Mouse (Mus musculus): ENCODE data around the gene Cox14. TPM values are rescaled to one million over a fixed set of nuclear protein-coding genes. Genes with fewer than 3 reads are reported as not detected.
"Not testable (repeated sequence)": the region's sequence is repeated elsewhere in the genome, so short reads cannot be mapped to it uniquely, and the experiment has no call there.

The Cox14 gene
- polyA plus RNA-seq, 1 experiment = 269 TPM

DNA sequence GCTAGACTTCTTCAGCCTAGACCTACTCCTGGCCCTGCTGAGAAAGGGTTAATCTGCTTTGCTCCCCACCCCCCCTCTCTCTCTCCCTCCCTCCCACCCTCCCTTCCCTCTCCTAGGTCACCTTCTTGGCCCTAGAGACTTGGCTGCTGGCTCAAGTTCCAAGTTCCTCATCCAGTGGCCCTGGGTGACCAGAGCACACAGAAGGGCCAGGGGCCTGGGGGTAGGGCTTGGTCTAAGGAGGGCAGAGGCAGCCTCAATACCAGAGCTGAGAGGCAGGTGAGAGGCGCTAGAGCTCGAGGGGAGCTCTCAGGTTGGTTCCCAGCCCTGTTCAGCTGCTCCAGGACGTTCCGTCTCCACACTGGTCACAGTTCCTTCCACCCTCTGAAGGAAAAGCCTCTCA is 34.5 kb upstream of the Cox14 start:
- no peak overlapping the region for H3K4me3 ChIP-seq (ENCODE audit: insufficient read depth, low read depth, low read length)
- no peak overlapping the region for H3K27ac ChIP-seq (ENCODE audit: insufficient read depth, low read depth, low read length)
- TF ChIP-seq CTCF (conservative IDR thresholded peaks at IDR 0.05; ENCODE audit: insufficient read depth, insufficient read length, low read depth, low read length) = no peak
- no peak for TF ChIP-seq POLR2A (IDR thresholded peaks at IDR 0.05; ENCODE audit: low read depth, low read length)
- 42% methylated on average over 4 of the region's 4 CpGs for WGBS
- no peaks in the 10 kb centered on the region for H3K27me3 ChIP-seq (replicated peaks; ENCODE audit: control insufficient read depth, insufficient read depth, low read length)
- no peaks in the 10 kb centered on the region for H3K36me3 ChIP-seq (ENCODE audit: control insufficient read depth, insufficient read depth, low read length)
- DNase-seq = no peak
- H3K4me1 ChIP-seq (ENCODE audit: control insufficient read depth, insufficient read depth, low read length) = no peaks in the 10 kb centered on the region

DNA sequence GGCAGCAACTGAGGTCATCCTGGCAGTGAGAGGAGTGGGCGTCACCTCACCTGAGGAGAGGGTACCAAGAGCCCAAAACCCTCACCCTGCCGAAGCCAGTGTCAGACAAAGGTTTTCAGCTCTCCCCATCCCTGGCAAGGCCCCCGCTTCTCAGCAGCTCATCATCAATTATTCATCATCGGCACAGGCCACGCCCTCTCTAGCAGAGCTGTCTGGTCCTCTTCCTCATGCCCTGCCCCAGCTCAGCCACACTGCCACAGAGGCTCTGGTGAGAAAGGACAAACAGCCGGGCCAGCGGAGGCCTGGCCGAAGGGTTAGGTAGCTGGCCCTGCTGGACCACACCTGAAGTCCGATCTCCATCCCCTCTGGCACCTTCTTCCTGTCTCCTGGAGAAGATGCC is 33.4 kb upstream of the Cox14 start:
- Histone ChIP-seq H3K27ac (ENCODE audit: insufficient read depth, low read depth, low read length) (no peak overlapping the region), H3K4me1 (ENCODE audit: control insufficient read depth, insufficient read depth, low read length) (no peaks in the 10 kb centered on the region), H3K4me3 (ENCODE audit: insufficient read depth, low read depth, low read length) (no peak overlapping the region), H3K36me3 (ENCODE audit: control insufficient read depth, insufficient read depth, low read length) (no peaks in the 10 kb centered on the region), H3K27me3 (replicated peaks; ENCODE audit: control insufficient read depth, insufficient read depth, low read length) (no peaks in the 10 kb centered on the region)
- 61% methylated on average over 9 of the region's 9 CpGs for WGBS
- no peak for DNase-seq
- TF ChIP-seq POLR2A (IDR thresholded peaks at IDR 0.05; ENCODE audit: low read depth, low read length) = no peak
- no peak for TF ChIP-seq CTCF (conservative IDR thresholded peaks at IDR 0.05; ENCODE audit: insufficient read depth, insufficient read length, low read depth, low read length)

DNA sequence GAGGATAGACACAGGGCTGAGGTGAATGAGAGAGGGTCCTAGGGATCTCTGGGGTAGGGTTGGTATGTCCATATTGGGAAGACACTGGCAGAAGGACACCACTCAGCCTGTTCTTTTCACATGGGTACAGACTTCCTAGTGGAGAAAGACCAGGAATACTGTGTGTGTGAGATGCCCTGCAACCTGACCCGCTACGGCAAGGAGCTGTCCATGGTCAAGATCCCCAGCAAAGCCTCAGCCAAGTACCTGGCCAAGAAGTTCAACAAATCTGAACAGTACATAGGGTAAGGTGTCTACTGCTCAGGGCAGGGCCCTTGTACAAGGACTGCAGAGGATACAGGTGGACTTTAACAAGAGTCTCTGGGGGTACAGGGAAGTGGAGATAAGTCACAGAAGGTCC is 28.1 kb upstream of the Cox14 start:
- Histone ChIP-seq H3K27ac (ENCODE audit: insufficient read depth, low read depth, low read length) (no peak overlapping the region), H3K36me3 (ENCODE audit: control insufficient read depth, insufficient read depth, low read length) (no peaks in the 10 kb centered on the region), H3K27me3 (replicated peaks; ENCODE audit: control insufficient read depth, insufficient read depth, low read length) (no peaks in the 10 kb centered on the region), H3K4me3 (ENCODE audit: insufficient read depth, low read depth, low read length) (no peak overlapping the region), H3K4me1 (ENCODE audit: control insufficient read depth, insufficient read depth, low read length) (peaks cover 8% of the 10 kb centered on the region; the same call in 1 of the 2 replicates)
- TF ChIP-seq POLR2A (IDR thresholded peaks at IDR 0.05; ENCODE audit: low read depth, low read length) (no peak), CTCF (conservative IDR thresholded peaks at IDR 0.05; ENCODE audit: insufficient read depth, insufficient read length, low read depth, low read length) (no peak)
- no peak for DNase-seq
- 20% methylated on average over 2 of the region's 2 CpGs for WGBS

DNA sequence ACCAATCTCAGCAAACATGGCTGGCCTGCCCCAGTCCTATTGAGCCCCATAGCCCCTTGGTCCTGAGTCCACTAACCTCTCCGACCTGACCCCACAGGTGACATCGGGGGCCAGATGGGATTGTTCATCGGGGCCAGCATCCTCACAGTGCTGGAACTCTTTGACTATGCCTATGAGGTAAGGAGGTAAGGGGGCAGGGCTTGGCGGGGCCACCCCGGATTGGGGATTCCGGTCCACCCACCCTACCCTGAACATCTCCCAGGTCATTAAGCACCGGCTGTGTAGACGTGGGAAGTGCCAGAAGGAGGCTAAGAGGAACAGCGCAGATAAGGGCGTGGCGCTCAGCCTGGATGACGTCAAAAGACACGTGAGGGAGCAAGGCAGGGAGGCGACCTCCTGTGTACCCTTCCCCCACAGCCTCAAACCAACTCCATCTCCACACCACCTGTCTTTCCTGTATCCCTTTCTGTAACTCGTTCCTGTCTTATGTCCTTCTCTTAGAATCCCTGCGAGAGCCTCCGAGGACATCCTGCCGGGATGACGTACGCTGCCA is 26.8 kb upstream of the Cox14 start:
- 33% methylated on average over 20 of the region's 20 CpGs for WGBS
- TF ChIP-seq CTCF (conservative IDR thresholded peaks at IDR 0.05; ENCODE audit: insufficient read depth, insufficient read length, low read depth, low read length) = no peak
- no peak for TF ChIP-seq POLR2A (IDR thresholded peaks at IDR 0.05; ENCODE audit: low read depth, low read length)
- DNase-seq = no peak

DNA sequence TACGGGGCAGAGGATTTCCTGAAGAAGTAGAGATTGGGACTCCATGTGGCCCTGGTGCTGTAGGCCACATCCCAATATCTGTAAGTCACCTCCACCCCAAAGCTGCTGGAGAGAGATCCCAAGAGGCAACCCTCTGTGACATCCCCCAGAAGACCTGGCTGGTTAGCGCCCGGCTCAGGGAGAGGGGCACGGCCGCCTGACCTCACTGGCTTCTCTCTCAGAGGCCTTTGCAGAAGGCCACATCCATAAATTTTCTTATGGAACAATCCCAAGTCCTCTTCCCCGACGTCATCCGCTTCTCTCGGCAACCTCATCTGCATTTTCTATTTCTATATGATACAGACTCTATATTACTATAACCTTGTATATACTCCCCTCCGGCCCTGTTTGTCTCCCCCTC is 25.7 kb upstream of the Cox14 start:
- H3K4me1 ChIP-seq (ENCODE audit: control insufficient read depth, insufficient read depth, low read length) = peaks cover 25% of the 10 kb centered on the region
- H3K36me3 ChIP-seq (ENCODE audit: control insufficient read depth, insufficient read depth, low read length) = no peaks in the 10 kb centered on the region
- TF ChIP-seq POLR2A (IDR thresholded peaks at IDR 0.05; ENCODE audit: low read depth, low read length) = no peak
- no peak for TF ChIP-seq CTCF (conservative IDR thresholded peaks at IDR 0.05; ENCODE audit: insufficient read depth, insufficient read length, low read depth, low read length)
- 70% methylated on average over 10 of the region's 10 CpGs for WGBS
- DNase-seq = no peak
- no peak overlapping the region for H3K27ac ChIP-seq (ENCODE audit: insufficient read depth, low read depth, low read length)
- H3K27me3 ChIP-seq (replicated peaks; ENCODE audit: control insufficient read depth, insufficient read depth, low read length) = no peaks in the 10 kb centered on the region
- no peak overlapping the region for H3K4me3 ChIP-seq (ENCODE audit: insufficient read depth, low read depth, low read length)

More for the DNA sequence above, 26.8 kb upstream of the Cox14 start:
- Histone ChIP-seq H3K36me3 (ENCODE audit: control insufficient read depth, insufficient read depth, low read length) (no peaks in the 10 kb centered on the region), H3K4me1 (ENCODE audit: control insufficient read depth, insufficient read depth, low read length) (peaks cover 18% of the 10 kb centered on the region), H3K27ac (ENCODE audit: insufficient read depth, low read depth, low read length) (no peak overlapping the region), H3K27me3 (replicated peaks; ENCODE audit: control insufficient read depth, insufficient read depth, low read length) (no peaks in the 10 kb centered on the region), H3K4me3 (ENCODE audit: insufficient read depth, low read depth, low read length) (no peak overlapping the region)

DNA sequence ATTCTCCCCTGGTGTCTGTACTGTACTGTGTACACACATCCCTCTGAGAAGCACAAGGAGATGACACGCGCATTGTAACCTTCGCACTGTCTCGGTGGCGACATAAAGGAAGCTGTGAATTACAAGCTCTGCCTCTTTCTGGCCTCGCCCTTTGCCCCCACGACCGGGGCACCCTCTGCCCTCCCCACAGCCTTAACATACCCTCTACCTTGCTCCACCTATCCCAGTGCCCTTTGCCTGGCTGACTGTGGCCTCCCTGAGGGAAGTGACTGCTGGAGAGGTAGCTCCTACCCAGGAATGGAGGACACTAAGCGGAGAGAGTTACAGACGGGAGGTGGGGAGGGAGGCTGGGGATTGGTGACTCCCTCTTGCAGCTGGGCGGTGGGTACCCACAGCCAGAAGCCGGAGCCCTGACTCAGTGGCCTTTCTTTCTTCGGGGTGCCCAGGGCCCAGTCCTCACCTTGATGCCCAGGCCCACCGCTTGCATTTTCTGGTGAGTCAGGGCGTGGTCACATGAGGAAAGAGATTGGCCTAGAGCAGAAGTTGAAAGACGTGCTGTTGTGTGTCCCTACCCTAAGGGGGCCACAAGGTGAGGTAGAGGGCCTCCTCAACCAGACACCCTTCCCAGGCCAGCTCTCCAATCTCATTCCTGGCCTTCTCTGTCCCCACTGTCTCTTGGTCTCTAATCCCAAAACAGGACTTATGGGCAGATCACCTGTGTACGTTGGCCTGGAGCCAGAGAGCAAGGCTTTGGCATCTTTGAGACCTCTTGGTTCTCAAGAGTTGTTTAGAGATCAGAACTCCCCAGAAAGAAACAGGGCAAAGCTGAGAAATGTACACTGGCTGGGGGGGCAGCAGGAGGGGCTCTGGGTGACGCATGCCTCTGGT is 25.0 kb upstream of the Cox14 start:
- no peak overlapping the region for H3K4me3 ChIP-seq (ENCODE audit: insufficient read depth, low read depth, low read length)

DNA sequence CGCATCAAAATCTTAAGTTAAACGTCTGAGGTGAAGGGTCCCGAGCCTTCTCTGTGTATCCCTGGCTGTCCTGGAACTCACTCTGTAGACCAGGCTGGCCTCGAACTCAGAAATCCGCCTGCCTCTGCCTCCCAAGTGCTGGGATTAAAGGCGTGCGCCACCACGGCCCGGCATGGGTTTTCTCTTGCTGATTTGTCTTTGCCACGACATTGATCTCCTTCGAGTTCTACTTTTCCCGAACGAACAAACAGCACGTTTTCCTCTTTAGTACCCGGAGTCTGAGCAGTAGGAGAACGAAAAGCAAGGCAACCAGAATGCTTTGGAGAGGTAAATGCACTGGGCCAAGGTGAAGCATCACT is 23.8 kb upstream of the Cox14 start:
- DNase-seq = not testable (repeated sequence)

More for the DNA sequence above, 25.0 kb upstream of the Cox14 start:
- TF ChIP-seq POLR2A (IDR thresholded peaks at IDR 0.05; ENCODE audit: low read depth, low read length) = no peak
- no peak for TF ChIP-seq CTCF (conservative IDR thresholded peaks at IDR 0.05; ENCODE audit: insufficient read depth, insufficient read length, low read depth, low read length)
- H3K27me3 ChIP-seq (replicated peaks; ENCODE audit: control insufficient read depth, insufficient read depth, low read length) = no peaks in the 10 kb centered on the region
- peak; percentile 47 for DNase-seq
- H3K27ac ChIP-seq (ENCODE audit: insufficient read depth, low read depth, low read length) = no peak overlapping the region
- peaks cover 29% of the 10 kb centered on the region for H3K4me1 ChIP-seq (ENCODE audit: control insufficient read depth, insufficient read depth, low read length)
- no peaks in the 10 kb centered on the region for H3K36me3 ChIP-seq (ENCODE audit: control insufficient read depth, insufficient read depth, low read length)
- WGBS = 73% methylated on average over 18 of the region's 18 CpGs

More for the DNA sequence above, 23.8 kb upstream of the Cox14 start:
- not testable (repeated sequence) for H3K36me3 ChIP-seq (ENCODE audit: control insufficient read depth, insufficient read depth, low read length); H3K27me3 ChIP-seq (replicated peaks; ENCODE audit: control insufficient read depth, insufficient read depth, low read length)
- H3K4me1 ChIP-seq (ENCODE audit: control insufficient read depth, insufficient read depth, low read length) = peaks cover 29% of the 10 kb centered on the region
- H3K4me3 ChIP-seq (ENCODE audit: insufficient read depth, low read depth, low read length) = peak overlapping the region; percentile 69
- WGBS = 37% methylated on average over 16 of the region's 16 CpGs
- peak overlapping the region; percentile 46; the same call in 1 of the 2 replicates for H3K27ac ChIP-seq (ENCODE audit: insufficient read depth, low read depth, low read length)
